Mouse (Mus musculus): Measurements from ENCODE around the gene Gm21293. TPM values are rescaled to one million over a fixed set of nuclear protein-coding genes. Genes with fewer than 3 reads are reported as not detected.
"Not testable (repeated sequence)": the region's sequence is repeated elsewhere in the genome, so short reads cannot be mapped to it uniquely, and the experiment has no call there.

Gm21293 gene
- not detected in 2 replicates for polyA plus RNA-seq (2015; fragmentation: Nextera tagmentation; extraction: Ambion mirVana)

DNA sequence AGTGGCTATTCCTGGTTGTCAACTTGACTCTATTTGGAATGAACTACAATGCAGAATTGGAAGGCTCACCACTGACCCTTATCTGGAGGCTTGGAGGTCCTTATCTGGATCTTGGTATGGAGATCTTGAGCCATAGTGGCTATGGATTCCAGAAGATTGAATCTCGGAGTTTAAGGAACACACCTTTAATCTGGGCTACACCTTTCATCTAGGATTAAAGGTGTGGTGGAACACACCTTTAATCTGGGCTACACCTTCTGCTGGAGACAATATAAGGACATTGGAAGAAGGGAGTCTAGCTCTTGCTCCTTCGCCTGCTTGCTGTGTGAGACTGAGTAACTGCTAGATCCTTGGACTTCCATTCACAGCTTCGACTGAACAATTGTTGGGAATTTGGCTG lies at the start of gene Gm21293:
TSS of gene Gm21293 (plus strand) at position 301 of the 400 bp plus-strand sequence.
- not testable (repeated sequence) for H3K36me3 ChIP-seq; H3K9ac ChIP-seq (replicated peaks); H3K4me2 ChIP-seq; H3K9me3 ChIP-seq (replicated peaks); ATAC-seq (ENCODE audit: low FRiP score); H3K4me1 ChIP-seq; H3K27ac ChIP-seq (replicated peaks); H3K27me3 ChIP-seq (replicated peaks); H3K4me3 ChIP-seq (replicated peaks)
- no CpG with 5 or more reads among the region's 3 CpGs for WGBS

DNA sequence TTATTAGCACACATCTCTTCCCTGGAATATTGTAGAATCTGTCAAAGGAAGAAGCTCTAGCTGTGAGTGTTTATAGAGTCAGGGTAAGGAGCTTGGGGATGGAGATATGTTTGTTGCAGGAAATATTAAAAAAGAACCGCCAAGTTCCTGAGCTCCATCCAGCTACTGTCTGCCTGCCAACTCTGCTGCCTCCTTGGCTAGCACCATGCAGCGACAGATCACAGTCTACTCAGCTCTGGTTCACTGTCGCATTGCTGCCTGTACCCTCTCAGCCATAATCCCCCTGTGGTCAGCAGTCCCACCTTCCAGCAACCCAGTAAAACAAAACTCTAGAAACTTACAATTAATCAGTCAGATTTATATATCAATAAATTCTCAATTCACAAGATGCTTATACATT lies 32.7 kb upstream of the Gm21293 start:
- WGBS: 89% methylated on average over 3 of the region's 3 CpGs
- H3K36me3 ChIP-seq: no peaks in the 10 kb centered on the region
- H3K27me3 ChIP-seq (replicated peaks): no peaks in the 10 kb centered on the region
- no peak overlapping the region for H3K4me2 ChIP-seq
- no peaks in the 10 kb centered on the region for H3K4me1 ChIP-seq
- no peak overlapping the region for H3K9ac ChIP-seq (replicated peaks)
- no peak overlapping the region for H3K27ac ChIP-seq (replicated peaks)
- H3K4me3 ChIP-seq (replicated peaks): no peak overlapping the region
- ATAC-seq (ENCODE audit: low FRiP score): no peak
- H3K9me3 ChIP-seq (replicated peaks): no peaks in the 10 kb centered on the region

DNA sequence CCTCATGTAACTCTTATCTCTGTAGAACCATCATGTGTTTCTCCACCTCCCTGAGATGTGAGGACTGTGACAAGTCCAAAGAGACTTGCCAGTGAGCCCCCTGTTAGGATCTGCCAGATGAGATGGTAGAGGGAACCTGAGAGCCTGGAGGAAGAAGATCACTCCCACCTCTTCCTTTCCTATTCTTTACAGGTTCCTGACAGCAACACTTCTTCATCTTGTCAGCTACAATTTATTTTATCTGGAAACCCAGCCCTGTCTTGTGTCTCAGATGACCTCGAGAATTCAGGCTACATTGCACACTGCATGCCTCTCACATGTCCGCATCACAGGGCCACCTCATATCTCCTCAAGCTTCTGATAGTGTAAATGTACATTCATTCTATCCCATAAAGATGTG lies 24.5 kb upstream of the Gm21293 start:
- H3K27me3 ChIP-seq (replicated peaks): no peaks in the 10 kb centered on the region
- no peak overlapping the region for H3K4me2 ChIP-seq
- WGBS: 91% methylated on average over 2 of the region's 2 CpGs
- H3K27ac ChIP-seq (replicated peaks): no peak overlapping the region
- H3K4me3 ChIP-seq (replicated peaks): no peak overlapping the region
- H3K9me3 ChIP-seq (replicated peaks): no peaks in the 10 kb centered on the region
- no peak overlapping the region for H3K9ac ChIP-seq (replicated peaks)
- no peaks in the 10 kb centered on the region for H3K36me3 ChIP-seq
- ATAC-seq (ENCODE audit: low FRiP score): no peak
- H3K4me1 ChIP-seq: no peaks in the 10 kb centered on the region

DNA sequence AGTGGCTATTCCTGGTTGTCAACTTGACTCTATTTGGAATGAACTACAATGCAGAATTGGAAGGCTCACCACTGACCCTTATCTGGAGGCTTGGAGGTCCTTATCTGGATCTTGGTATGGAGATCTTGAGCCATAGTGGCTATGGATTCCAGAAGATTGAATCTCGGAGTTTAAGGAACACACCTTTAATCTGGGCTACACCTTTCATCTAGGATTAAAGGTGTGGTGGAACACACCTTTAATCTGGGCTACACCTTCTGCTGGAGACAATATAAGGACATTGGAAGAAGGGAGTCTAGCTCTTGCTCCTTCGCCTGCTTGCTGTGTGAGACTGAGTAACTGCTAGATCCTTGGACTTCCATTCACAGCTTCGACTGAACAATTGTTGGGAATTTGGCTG lies 8.4 kb downstream of the Gm21293 start, which contains the start of gene Gm6763:
TSS of gene Gm6763 (plus strand) at position 301 of the 400 bp plus-strand sequence.
- not testable (repeated sequence) for H3K36me3 ChIP-seq; H3K27me3 ChIP-seq (replicated peaks); H3K4me2 ChIP-seq; H3K9me3 ChIP-seq (replicated peaks); ATAC-seq (ENCODE audit: low FRiP score); H3K4me1 ChIP-seq; H3K4me3 ChIP-seq (replicated peaks); H3K9ac ChIP-seq (replicated peaks); H3K27ac ChIP-seq (replicated peaks)
- WGBS: no CpG with 5 or more reads among the region's 3 CpGs

DNA sequence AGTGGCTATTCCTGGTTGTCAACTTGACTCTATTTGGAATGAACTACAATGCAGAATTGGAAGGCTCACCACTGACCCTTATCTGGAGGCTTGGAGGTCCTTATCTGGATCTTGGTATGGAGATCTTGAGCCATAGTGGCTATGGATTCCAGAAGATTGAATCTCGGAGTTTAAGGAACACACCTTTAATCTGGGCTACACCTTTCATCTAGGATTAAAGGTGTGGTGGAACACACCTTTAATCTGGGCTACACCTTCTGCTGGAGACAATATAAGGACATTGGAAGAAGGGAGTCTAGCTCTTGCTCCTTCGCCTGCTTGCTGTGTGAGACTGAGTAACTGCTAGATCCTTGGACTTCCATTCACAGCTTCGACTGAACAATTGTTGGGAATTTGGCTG lies 16.9 kb downstream of the Gm21293 start, which contains the start of gene Gm8764:
TSS of gene Gm8764 (plus strand) at position 301 of the 400 bp plus-strand sequence.
- ATAC-seq (ENCODE audit: low FRiP score); H3K27me3 ChIP-seq (replicated peaks); H3K4me3 ChIP-seq (replicated peaks); H3K9ac ChIP-seq (replicated peaks); H3K36me3 ChIP-seq; H3K9me3 ChIP-seq (replicated peaks); H3K4me1 ChIP-seq; H3K4me2 ChIP-seq; H3K27ac ChIP-seq (replicated peaks): not testable (repeated sequence)
- no CpG with 5 or more reads among the region's 3 CpGs for WGBS

DNA sequence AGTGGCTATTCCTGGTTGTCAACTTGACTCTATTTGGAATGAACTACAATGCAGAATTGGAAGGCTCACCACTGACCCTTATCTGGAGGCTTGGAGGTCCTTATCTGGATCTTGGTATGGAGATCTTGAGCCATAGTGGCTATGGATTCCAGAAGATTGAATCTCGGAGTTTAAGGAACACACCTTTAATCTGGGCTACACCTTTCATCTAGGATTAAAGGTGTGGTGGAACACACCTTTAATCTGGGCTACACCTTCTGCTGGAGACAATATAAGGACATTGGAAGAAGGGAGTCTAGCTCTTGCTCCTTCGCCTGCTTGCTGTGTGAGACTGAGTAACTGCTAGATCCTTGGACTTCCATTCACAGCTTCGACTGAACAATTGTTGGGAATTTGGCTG lies 25.4 kb downstream of the Gm21293 start, which contains the start of gene Gm21304:
TSS of gene Gm21304 (plus strand) at position 301 of the 400 bp plus-strand sequence.
- H3K27me3 ChIP-seq (replicated peaks); ATAC-seq (ENCODE audit: low FRiP score); H3K9ac ChIP-seq (replicated peaks); H3K27ac ChIP-seq (replicated peaks); H3K9me3 ChIP-seq (replicated peaks); H3K4me2 ChIP-seq; H3K4me1 ChIP-seq; H3K4me3 ChIP-seq (replicated peaks); H3K36me3 ChIP-seq: not testable (repeated sequence)
- no CpG with 5 or more reads among the region's 3 CpGs for WGBS

DNA sequence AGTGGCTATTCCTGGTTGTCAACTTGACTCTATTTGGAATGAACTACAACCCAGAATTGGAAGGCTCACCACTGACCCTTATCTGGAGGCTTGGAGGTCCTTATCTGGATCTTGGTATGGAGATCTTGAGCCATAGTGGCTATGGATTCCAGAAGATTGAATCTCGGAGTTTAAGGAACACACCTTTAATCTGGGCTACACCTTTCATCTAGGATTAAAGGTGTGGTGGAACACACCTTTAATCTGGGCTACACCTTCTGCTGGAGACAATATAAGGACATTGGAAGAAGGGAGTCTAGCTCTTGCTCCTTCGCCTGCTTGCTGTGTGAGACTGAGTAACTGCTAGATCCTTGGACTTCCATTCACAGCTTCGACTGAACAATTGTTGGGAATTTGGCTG lies 33.9 kb downstream of the Gm21293 start, which contains the start of gene Gm21312:
TSS of gene Gm21312 (plus strand) at position 301 of the 400 bp plus-strand sequence.
- not testable (repeated sequence) for H3K4me3 ChIP-seq (replicated peaks); ATAC-seq (ENCODE audit: low FRiP score); H3K27me3 ChIP-seq (replicated peaks); H3K36me3 ChIP-seq; H3K4me1 ChIP-seq; H3K27ac ChIP-seq (replicated peaks); H3K9ac ChIP-seq (replicated peaks); H3K4me2 ChIP-seq; H3K9me3 ChIP-seq (replicated peaks)
- WGBS: no CpG with 5 or more reads among the region's 3 CpGs

DNA sequence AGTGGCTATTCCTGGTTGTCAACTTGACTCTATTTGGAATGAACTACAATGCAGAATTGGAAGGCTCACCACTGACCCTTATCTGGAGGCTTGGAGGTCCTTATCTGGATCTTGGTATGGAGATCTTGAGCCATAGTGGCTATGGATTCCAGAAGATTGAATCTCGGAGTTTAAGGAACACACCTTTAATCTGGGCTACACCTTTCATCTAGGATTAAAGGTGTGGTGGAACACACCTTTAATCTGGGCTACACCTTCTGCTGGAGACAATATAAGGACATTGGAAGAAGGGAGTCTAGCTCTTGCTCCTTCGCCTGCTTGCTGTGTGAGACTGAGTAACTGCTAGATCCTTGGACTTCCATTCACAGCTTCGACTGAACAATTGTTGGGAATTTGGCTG lies 42.4 kb downstream of the Gm21293 start, which contains the start of gene Gm20765:
TSS of gene Gm20765 (plus strand) at position 301 of the 400 bp plus-strand sequence.
- H3K4me1 ChIP-seq; H3K9ac ChIP-seq (replicated peaks): not testable (repeated sequence)

DNA sequence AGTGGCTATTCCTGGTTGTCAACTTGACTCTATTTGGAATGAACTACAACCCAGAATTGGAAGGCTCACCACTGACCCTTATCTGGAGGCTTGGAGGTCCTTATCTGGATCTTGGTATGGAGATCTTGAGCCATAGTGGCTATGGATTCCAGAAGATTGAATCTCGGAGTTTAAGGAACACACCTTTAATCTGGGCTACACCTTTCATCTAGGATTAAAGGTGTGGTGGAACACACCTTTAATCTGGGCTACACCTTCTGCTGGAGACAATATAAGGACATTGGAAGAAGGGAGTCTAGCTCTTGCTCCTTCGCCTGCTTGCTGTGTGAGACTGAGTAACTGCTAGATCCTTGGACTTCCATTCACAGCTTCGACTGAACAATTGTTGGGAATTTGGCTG lies 51.0 kb downstream of the Gm21293 start, which contains the start of gene Gm4340:
TSS of gene Gm4340 (plus strand) at position 301 of the 400 bp plus-strand sequence.
- WGBS: no CpG with 5 or more reads among the region's 3 CpGs
- not testable (repeated sequence) for H3K4me3 ChIP-seq (replicated peaks); H3K4me1 ChIP-seq; H3K36me3 ChIP-seq; H3K9me3 ChIP-seq (replicated peaks); H3K27me3 ChIP-seq (replicated peaks); ATAC-seq (ENCODE audit: low FRiP score); H3K4me2 ChIP-seq; H3K27ac ChIP-seq (replicated peaks); H3K9ac ChIP-seq (replicated peaks)

More for the DNA sequence above, 42.4 kb downstream of the Gm21293 start, which contains the start of gene Gm20765:
- not testable (repeated sequence) for H3K4me3 ChIP-seq (replicated peaks); H3K36me3 ChIP-seq; H3K9me3 ChIP-seq (replicated peaks); H3K4me2 ChIP-seq; H3K27ac ChIP-seq (replicated peaks); ATAC-seq (ENCODE audit: low FRiP score); H3K27me3 ChIP-seq (replicated peaks)
- no CpG with 5 or more reads among the region's 3 CpGs for WGBS

Other genes starting within 250 kb of the Gm21293 start
- not detected in 2 replicates for gene Gm6763, start 8.5 kb downstream of the Gm21293 start, polyA plus RNA-seq (2015; fragmentation: Nextera tagmentation; extraction: Ambion mirVana)
- not detected in 2 replicates for gene Gm8764, start 17.0 kb downstream of the Gm21293 start, polyA plus RNA-seq (2015; fragmentation: Nextera tagmentation; extraction: Ambion mirVana)
- not detected in 2 replicates for gene Gm21304, start 25.5 kb downstream of the Gm21293 start, polyA plus RNA-seq (2015; fragmentation: Nextera tagmentation; extraction: Ambion mirVana)
- gene Gm21312, start 34.0 kb downstream of the Gm21293 start, polyA plus RNA-seq (2015; fragmentation: Nextera tagmentation; extraction: Ambion mirVana): not detected in 2 replicates
- gene Gm20765, start 42.5 kb downstream of the Gm21293 start, polyA plus RNA-seq (2015; fragmentation: Nextera tagmentation; extraction: Ambion mirVana): not detected in 2 replicates
- gene Gm4340, start 51.1 kb downstream of the Gm21293 start, polyA plus RNA-seq (2015; fragmentation: Nextera tagmentation; extraction: Ambion mirVana): not detected in 2 replicates

Measured in neural tube, embryonic 15.5 days (tissue).